Mouse (Mus musculus) liver, embryonic 13.5 days (tissue): ENCODE results near the gene Rapgef5. TPM values are rescaled to one million over a fixed set of nuclear protein-coding genes. Genes with fewer than 3 reads are reported as not detected.

ENCODE experiments used
- ATAC-seq: fragments of 200-750 bp; cut with Nextera tagmentation; 2 replicates; pipeline ENCODE4 v1.8.0; 2017; ENCODE audit warnings: low read depth, mild to moderate bottlenecking, moderate number of reproducible peaks, moderate library complexity
- DNase-seq: peaks from one replicate; pipeline ENCODE4 v3.0.0; 2022
- H3K27ac ChIP-seq: fragments of 300-500 bp; sonication (generic); 2 replicates; pipeline ENCODE4 v1.5.1; 2015; ENCODE audit warnings: moderate library complexity, mild to moderate bottlenecking, inconsistent platforms
- H3K27me3 ChIP-seq: fragments of 300-500 bp; sonication (generic); 2 replicates; pipeline ENCODE4 v1.6.1; 2015; ENCODE audit warnings: mild to moderate bottlenecking, inconsistent platforms
- H3K36me3 ChIP-seq: fragments of 300-500 bp; sonication (generic); 2 replicates; pipeline ENCODE4 v1.6.1; 2015; ENCODE audit warnings: mild to moderate bottlenecking, inconsistent platforms
- H3K4me1 ChIP-seq: fragments of 300-500 bp; sonication (generic); replicated peaks from 2 replicates; pipeline ENCODE4 v1.6.1; 2015; ENCODE audit warnings: inconsistent platforms
- H3K4me2 ChIP-seq: fragments of 300-500 bp; sonication (generic); 2 replicates; pipeline ENCODE4 v1.6.1; 2015; ENCODE audit warnings: inconsistent platforms, mild to moderate bottlenecking, moderate library complexity
- H3K4me3 ChIP-seq: fragments of 300-500 bp; sonication (generic); replicated peaks from 2 replicates; pipeline ENCODE4 v1.5.1; 2015; ENCODE audit warnings: mild to moderate bottlenecking, inconsistent platforms
- H3K9ac ChIP-seq: fragments of 300-500 bp; sonication (generic); 2 replicates; pipeline ENCODE4 v1.6.1; 2015; ENCODE audit warnings: mild to moderate bottlenecking, inconsistent platforms
- H3K9me3 ChIP-seq: fragments of 300-500 bp; sonication (generic); replicated peaks from 2 replicates; pipeline ENCODE4 v1.6.1; 2016; ENCODE audit warnings: inconsistent platforms
- WGBS: fragments of 180-500 bp; shearing (Covaris S2); methylation state at CpG from one replicate; pipeline ENCODE4 v1.1.7; 2015; ENCODE audit not compliant: insufficient replicate concordance; 5-methylcytosine and 5-hydroxymethylcytosine counted together
- polyA plus RNA-seq: library from polyadenylated mRNA; unstranded; fragments of >200 nt; fragmentation: Nextera tagmentation; extraction: Ambion mirVana; gene quantifications from 2 replicates; pipeline ENCODE4 v1.2.1, GENCODE M21; 2015

Gene Rapgef5
- polyA plus RNA-seq, 1 experiment from 2014 or later = 1.3 TPM

- DNase-seq (no peak), ATAC-seq (no peak)
- no peaks in the 10 kb centered on the region for H3K27me3 ChIP-seq
- no peaks in the 10 kb centered on the region for H3K36me3 ChIP-seq
- H3K27ac ChIP-seq = no peak overlapping the region
- no peak overlapping the region for H3K4me2 ChIP-seq
- no peak overlapping the region for H3K4me3 ChIP-seq
- no peaks in the 10 kb centered on the region for H3K4me1 ChIP-seq
- WGBS = 49% methylated on average over 4 of the region's 4 CpGs
- H3K9me3 ChIP-seq = no peaks in the 10 kb centered on the region
- no peak overlapping the region for H3K9ac ChIP-seq
Observed at GRCm38 (mm10) chr12:117656935-117657334, 140.7 kb downstream of the Rapgef5 start.

- no peak overlapping the region for H3K27ac ChIP-seq
- 68% methylated on average over 5 of the region's 5 CpGs for WGBS
- H3K4me2 ChIP-seq = no peak overlapping the region
- H3K27me3 ChIP-seq = no peaks in the 10 kb centered on the region
- DNase-seq = no peak
- H3K4me1 ChIP-seq = no peaks in the 10 kb centered on the region
- H3K4me3 ChIP-seq = no peak overlapping the region
- no peaks in the 10 kb centered on the region for H3K36me3 ChIP-seq
- no peak for ATAC-seq
- no peak overlapping the region for H3K9ac ChIP-seq
- H3K9me3 ChIP-seq = no peaks in the 10 kb centered on the region
Observed at GRCm38 (mm10) chr12:117657766-117658165, 141.5 kb downstream of the Rapgef5 start.

DNA sequence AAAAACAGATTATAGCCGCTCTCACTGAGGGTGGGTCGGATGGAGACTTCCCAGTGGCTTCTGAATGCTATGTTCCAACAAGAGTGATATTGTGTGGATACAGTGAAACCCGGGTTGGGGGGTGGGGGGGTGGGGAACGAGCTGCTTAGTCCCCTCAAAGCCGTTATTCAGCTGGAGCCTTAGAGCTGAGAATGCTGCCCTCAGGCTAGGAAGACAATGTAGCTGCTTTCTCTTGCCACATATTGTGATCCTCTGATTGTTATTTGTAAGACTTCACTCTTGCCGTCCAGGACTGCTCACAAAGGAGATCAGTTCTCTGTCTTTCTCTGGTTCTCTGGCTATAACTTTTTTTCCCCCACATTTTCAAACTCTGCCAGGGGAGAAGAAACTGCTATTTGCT is 142.5 kb downstream of the Rapgef5 start:
- ATAC-seq = no peak
- H3K27ac ChIP-seq = no peak overlapping the region
- WGBS = 48% methylated on average over 6 of the region's 6 CpGs

DNA sequence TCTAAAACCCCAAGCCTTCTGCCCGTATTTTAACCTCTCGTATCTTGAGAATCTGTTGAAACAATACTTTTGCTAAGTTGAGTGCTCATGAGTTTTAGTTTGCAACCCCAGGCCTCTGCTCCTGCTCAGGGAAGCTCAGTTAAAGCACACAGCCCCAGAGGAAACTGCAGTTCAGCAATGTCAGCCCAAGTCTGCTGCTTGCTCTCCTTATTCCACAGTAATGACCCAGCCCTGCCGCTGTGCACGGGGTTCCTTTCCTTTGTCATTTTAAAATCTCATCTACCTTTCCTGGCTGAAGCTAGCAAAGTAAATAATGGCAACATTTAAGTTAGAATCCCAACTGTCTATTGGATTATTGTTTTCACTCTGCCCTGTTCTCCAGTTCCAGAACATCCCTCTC is 144.1 kb downstream of the Rapgef5 start:
- H3K4me1 ChIP-seq = no peaks in the 10 kb centered on the region
- no peak overlapping the region for H3K9ac ChIP-seq
- H3K27ac ChIP-seq = no peak overlapping the region
- H3K27me3 ChIP-seq = no peaks in the 10 kb centered on the region
- no peak for DNase-seq
- no peaks in the 10 kb centered on the region for H3K36me3 ChIP-seq
- no peak overlapping the region for H3K4me3 ChIP-seq
- no peak for ATAC-seq
- H3K9me3 ChIP-seq = no peaks in the 10 kb centered on the region
- 45% methylated on average over 4 of the region's 4 CpGs for WGBS
- H3K4me2 ChIP-seq = no peak overlapping the region

More for the DNA sequence above, 142.5 kb downstream of the Rapgef5 start:
- no peak for DNase-seq
- no peaks in the 10 kb centered on the region for H3K36me3 ChIP-seq
- H3K4me1 ChIP-seq = no peaks in the 10 kb centered on the region
- no peak overlapping the region for H3K4me3 ChIP-seq
- no peak overlapping the region for H3K9ac ChIP-seq
- H3K4me2 ChIP-seq = no peak overlapping the region
- H3K9me3 ChIP-seq = no peaks in the 10 kb centered on the region
- no peaks in the 10 kb centered on the region for H3K27me3 ChIP-seq

- Histone ChIP-seq H3K4me3 (no peak overlapping the region), H3K27me3 (no peaks in the 10 kb centered on the region), H3K9ac (no peak overlapping the region), H3K36me3 (no peaks in the 10 kb centered on the region), H3K4me1 (no peaks in the 10 kb centered on the region), H3K27ac (no peak overlapping the region), H3K4me2 (no peak overlapping the region), H3K9me3 (no peaks in the 10 kb centered on the region)
- DNase-seq (no peak), ATAC-seq (no peak)
- 56% methylated on average over 6 of the region's 6 CpGs for WGBS
Observed at GRCm38 (mm10) chr12:117661871-117662270, 145.6 kb downstream of the Rapgef5 start.

- Histone ChIP-seq H3K36me3 (no peaks in the 10 kb centered on the region), H3K27me3 (no peaks in the 10 kb centered on the region), H3K4me3 (no peak overlapping the region), H3K4me2 (no peak overlapping the region), H3K4me1 (no peaks in the 10 kb centered on the region), H3K9me3 (no peaks in the 10 kb centered on the region), H3K9ac (no peak overlapping the region), H3K27ac (no peak overlapping the region)
- WGBS = 32% methylated on average over 5 of the region's 5 CpGs
- 0 out of 2 replicates have a peak, but pooled peaks have one; percentile 26 for ATAC-seq
- no peak for DNase-seq
Observed at GRCm38 (mm10) chr12:117663637-117664036, 147.4 kb downstream of the Rapgef5 start.

GRCm38 (mm10) chr12:117664644-117665043 is 148.4 kb downstream of the Rapgef5 start:
- Histone ChIP-seq H3K4me2 (no peak overlapping the region), H3K9ac (no peak overlapping the region), H3K4me3 (no peak overlapping the region), H3K27me3 (no peaks in the 10 kb centered on the region), H3K4me1 (no peaks in the 10 kb centered on the region), H3K36me3 (no peaks in the 10 kb centered on the region), H3K27ac (no peak overlapping the region), H3K9me3 (no peaks in the 10 kb centered on the region)
- ATAC-seq = no peak
- WGBS = 67% methylated on average over 5 of the region's 5 CpGs
- no peak for DNase-seq

DNA sequence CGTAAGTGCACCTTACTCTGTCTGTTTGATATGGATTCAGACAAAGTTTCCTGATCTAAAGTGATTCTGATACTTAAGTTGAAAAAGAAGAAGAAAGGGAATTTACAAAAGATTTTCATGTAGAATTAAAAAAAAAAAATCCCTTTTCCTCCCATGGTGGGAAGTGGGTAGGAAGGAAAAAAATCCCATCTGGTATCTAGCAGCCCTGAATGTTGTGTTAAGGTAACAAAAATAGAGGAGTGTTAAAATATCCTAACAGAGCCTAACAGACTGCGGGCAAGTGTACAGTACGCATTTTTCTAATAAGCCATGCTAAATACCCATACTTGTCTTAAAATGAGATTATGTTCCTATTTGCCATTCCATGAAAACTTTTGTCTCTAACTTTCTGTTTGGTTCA is 150.1 kb downstream of the Rapgef5 start:
- 74% methylated on average over 3 of the region's 3 CpGs for WGBS
- H3K9me3 ChIP-seq = no peaks in the 10 kb centered on the region
- no peaks in the 10 kb centered on the region for H3K27me3 ChIP-seq
- H3K4me3 ChIP-seq = no peak overlapping the region
- no peaks in the 10 kb centered on the region for H3K36me3 ChIP-seq
- no peak for ATAC-seq
- no peaks in the 10 kb centered on the region for H3K4me1 ChIP-seq
- no peak for DNase-seq
- H3K9ac ChIP-seq = no peak overlapping the region
- no peak overlapping the region for H3K4me2 ChIP-seq
- no peak overlapping the region for H3K27ac ChIP-seq

- no peak overlapping the region for H3K9ac ChIP-seq
- H3K27me3 ChIP-seq = no peaks in the 10 kb centered on the region
- no peak overlapping the region for H3K4me2 ChIP-seq
- ATAC-seq = no peak
- H3K4me1 ChIP-seq = peaks cover 5% of the 10 kb centered on the region
- no peaks in the 10 kb centered on the region for H3K9me3 ChIP-seq
- WGBS = 65% methylated on average over 10 of the region's 10 CpGs
- no peak for DNase-seq
- no peak overlapping the region for H3K4me3 ChIP-seq
- H3K27ac ChIP-seq = no peak overlapping the region
- no peaks in the 10 kb centered on the region for H3K36me3 ChIP-seq
Observed at GRCm38 (mm10) chr12:117669610-117670400, 153.5 kb downstream of the Rapgef5 start.

DNA sequence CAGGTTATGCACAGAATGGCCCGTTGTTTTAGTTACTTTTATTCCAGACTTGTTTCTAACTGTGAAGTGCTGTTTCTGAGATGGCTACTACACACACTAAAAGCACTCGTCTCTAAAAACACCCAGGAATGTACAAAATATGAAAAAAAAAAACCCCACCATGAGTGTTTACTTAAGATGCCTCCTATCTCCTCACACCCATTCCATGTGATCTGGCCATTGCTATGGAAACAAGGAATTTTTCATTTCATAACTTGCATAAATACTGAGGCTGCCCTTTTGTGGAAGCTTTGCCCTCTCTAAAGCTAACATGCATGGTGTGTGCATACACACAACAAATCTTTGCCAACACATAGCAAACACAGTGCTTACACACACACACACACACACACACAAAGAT is 156.9 kb downstream of the Rapgef5 start:
- H3K4me3 ChIP-seq = no peak overlapping the region
- H3K27me3 ChIP-seq = no peaks in the 10 kb centered on the region
- 59% methylated on average over 2 of the region's 2 CpGs for WGBS
- H3K27ac ChIP-seq = no peak overlapping the region
- H3K4me2 ChIP-seq = no peak overlapping the region
- ATAC-seq (no peak), DNase-seq (no peak)
- peaks cover 5% of the 10 kb centered on the region for H3K4me1 ChIP-seq
- no peaks in the 10 kb centered on the region for H3K36me3 ChIP-seq
- no peak overlapping the region for H3K9ac ChIP-seq
- H3K9me3 ChIP-seq = no peaks in the 10 kb centered on the region

- DNase-seq = no peak
- no peaks in the 10 kb centered on the region for H3K27me3 ChIP-seq
- no peak overlapping the region for H3K9ac ChIP-seq
Observed at GRCm38 (mm10) chr12:117674511-117674910, 158.2 kb downstream of the Rapgef5 start.

DNA sequence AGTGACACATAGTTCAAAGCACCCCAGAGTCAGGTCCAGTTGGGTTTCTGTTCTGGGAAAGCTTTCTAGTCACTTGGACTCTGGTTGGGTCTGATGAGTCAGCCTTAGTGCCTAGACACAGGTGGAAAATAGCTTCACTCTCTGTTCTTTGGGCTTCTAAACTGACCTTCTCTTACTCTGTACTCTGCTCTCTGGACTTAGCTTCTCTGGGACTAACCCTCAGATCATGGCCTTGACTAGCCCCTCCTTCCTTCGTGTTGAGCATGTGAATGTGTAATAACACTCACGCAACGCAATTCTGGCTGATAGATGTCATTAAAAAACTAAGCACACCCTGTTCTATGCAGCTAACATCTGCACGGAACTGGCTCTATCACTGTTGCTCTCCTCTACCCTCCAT is 160.0 kb downstream of the Rapgef5 start:
- Histone ChIP-seq H3K4me2 (no peak overlapping the region), H3K27ac (no peak overlapping the region), H3K27me3 (no peaks in the 10 kb centered on the region), H3K36me3 (no peaks in the 10 kb centered on the region), H3K4me1 (peaks cover 5% of the 10 kb centered on the region), H3K9ac (no peak overlapping the region), H3K4me3 (no peak overlapping the region), H3K9me3 (no peaks in the 10 kb centered on the region)
- DNase-seq = no peak
- WGBS = 61% methylated on average over 4 of the region's 4 CpGs
- ATAC-seq = no peak

More at GRCm38 (mm10) chr12:117674511-117674910, 158.2 kb downstream of the Rapgef5 start:
- no peaks in the 10 kb centered on the region for H3K9me3 ChIP-seq
- no peak for ATAC-seq
- WGBS = 78% methylated on average over 2 of the region's 2 CpGs
- H3K4me1 ChIP-seq = peaks cover 5% of the 10 kb centered on the region
- no peaks in the 10 kb centered on the region for H3K36me3 ChIP-seq
- no peak overlapping the region for H3K4me3 ChIP-seq
- H3K4me2 ChIP-seq = no peak overlapping the region
- no peak overlapping the region for H3K27ac ChIP-seq
